In the genomic region with DNA sequence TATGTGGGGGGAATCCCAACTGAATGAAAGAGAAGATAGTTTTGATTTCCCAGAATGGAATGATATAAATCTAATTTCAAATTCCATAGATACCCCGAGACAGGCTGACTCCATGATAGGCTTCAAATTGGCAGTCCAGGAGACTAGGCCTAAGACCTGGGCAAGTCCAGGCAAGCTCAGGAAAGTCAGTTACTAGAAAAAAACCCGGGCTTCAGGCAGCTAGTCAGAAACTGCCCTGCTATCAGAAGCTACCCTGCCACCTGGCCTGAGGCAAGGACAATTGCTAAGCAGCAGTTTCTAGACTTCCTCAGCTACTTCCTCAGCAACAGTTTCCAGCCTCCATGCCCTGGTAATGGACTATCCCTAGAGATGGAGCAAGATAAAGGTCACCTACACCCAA, we compare ENCODE assay signal across 32 mouse cellular contexts. TPM values are rescaled to one million over a fixed set of nuclear protein-coding genes. Genes with fewer than 3 reads are reported as not detected.
A peak's percentile ranks its signal among the peaks of the same experiment; 100 is the strongest.
DNase-seq lines count a peak whose midpoint lies in the region; ATAC-seq lines count a peak whose summit lies in the region.
"Had no signal": no experiment of that assay in that cellular context is flagged by ENCODE, and none has a peak within 500 bp of the region (broad histone marks: within the 10 kb centered on the region; RNA-seq: fewer than 3 reads in every experiment).

No protein-coding gene starts in this region.

- H3K36me3 ChIP-seq in embryonic facial prominence, embryonic 13.5 days, result peaks cover 30% of the 10 kb centered on the region
- peaks cover 35% of the 10 kb centered on the region for H3K36me3 ChIP-seq in embryonic facial prominence, embryonic 10.5 days (replicated peaks)
- H3K36me3 ChIP-seq in hindbrain, embryonic 14.5 days (replicated peaks; ENCODE audit: control insufficient read depth, insufficient read depth), result peaks cover 14% of the 10 kb centered on the region

- no peak overlapping the region for H3K9ac ChIP-seq in embryonic facial prominence, embryonic 13.5 days
- H3K9ac ChIP-seq in hindbrain, embryonic 14.5 days, result no peak overlapping the region
- H3K9ac ChIP-seq: embryonic facial prominence, embryonic 15.5 days; forebrain, embryonic 12.5 days; forebrain, embryonic 15.5 days; heart, embryonic 12.5 days; heart, embryonic 15.5 days; hindbrain, embryonic 13.5 days had no signal

- no peak for DNase-seq in embryonic facial prominence, embryonic 10.5 days (ENCODE audit: low spot score)
- DNase-seq in ES-CJ7 (ENCODE audit: low read depth, low spot score) (peak; percentile 42), ZHBTc4 (ENCODE audit: low read depth, low spot score) (peak; percentile 68)
- no peak for DNase-seq in adrenal gland, postnatal 4 days (ENCODE audit: low spot score in 2 of 2)
- DNase-seq in kidney, postnatal 4 days, result no peak
- no peak for DNase-seq in hindbrain, embryonic 14.5 days (ENCODE audit: low spot score)
- DNase-seq: adrenal gland, adult 2 months; adrenal gland, postnatal 14 days; cerebellum, adult 11-12 months; cerebellum, adult 8-10 months; cerebellum, postnatal 10 days; cerebellum, postnatal 36 days; embryo, embryonic 11 days; gastrocnemius, adult 2 months; gastrocnemius, postnatal 14 days; heart, adult 11 months; heart, postnatal 10 days; heart, postnatal 36 days; kidney, adult 18-20 months had no signal

- peak overlapping the region; percentile 22; the same call in 1 of the 2 replicates for H3K27ac ChIP-seq in embryonic facial prominence, embryonic 13.5 days
- no peak overlapping the region for H3K27ac ChIP-seq in embryonic facial prominence, embryonic 10.5 days (replicated peaks)
- no peak overlapping the region for H3K27ac ChIP-seq in hindbrain, embryonic 14.5 days
- H3K27ac ChIP-seq: embryonic facial prominence, embryonic 15.5 days; forebrain, embryonic 12.5 days; forebrain, embryonic 15.5 days; gastrocnemius, adult 2 months; heart, embryonic 15.5 days; hindbrain, embryonic 10.5 days; hindbrain, embryonic 13.5 days; hindbrain, postnatal 0 days had no signal

- no peaks in the 10 kb centered on the region for H3K9me3 ChIP-seq in embryonic facial prominence, embryonic 13.5 days
- no peaks in the 10 kb centered on the region for H3K9me3 ChIP-seq in embryonic facial prominence, embryonic 10.5 days
- no peaks in the 10 kb centered on the region for H3K9me3 ChIP-seq in hindbrain, embryonic 14.5 days (ENCODE audit: control insufficient read depth, low read length)
- H3K9me3 ChIP-seq: embryonic facial prominence, embryonic 15.5 days; forebrain, embryonic 12.5 days; forebrain, embryonic 15.5 days; heart, embryonic 12.5 days; heart, embryonic 15.5 days; hindbrain, embryonic 10.5 days; hindbrain, embryonic 13.5 days had no signal

- ATAC-seq in embryonic facial prominence, embryonic 13.5 days (ENCODE audit: insufficient number of reproducible peaks, insufficient read depth, low FRiP score, low TSS enrichment, low read depth), result no peak
- ATAC-seq in hindbrain, embryonic 14.5 days (ENCODE audit: low FRiP score), result no peak
- ATAC-seq: CD4-positive, CD25-positive, alpha-beta regulatory T cell, adult 4 months; forebrain, embryonic 15.5 days; hindbrain, postnatal 0 days; inflammation-experienced regulatory T-cells, adult 6 months; intestine, embryonic 16.5 days had no signal

- WGBS in embryonic facial prominence, embryonic 13.5 days, result 55% methylated on average over 2 of the region's 2 CpGs
- 80% methylated on average over 2 of the region's 2 CpGs for WGBS in embryonic facial prominence, embryonic 10.5 days
- WGBS in hindbrain, embryonic 14.5 days, result 84% methylated on average over 2 of the region's 2 CpGs

- H3K4me2 ChIP-seq in embryonic facial prominence, embryonic 13.5 days, result no peak overlapping the region
- no peak overlapping the region for H3K4me2 ChIP-seq in hindbrain, embryonic 14.5 days (replicated peaks)
- H3K4me2 ChIP-seq: embryonic facial prominence, embryonic 15.5 days; forebrain, embryonic 12.5 days; forebrain, embryonic 15.5 days; heart, embryonic 12.5 days; heart, embryonic 15.5 days; hindbrain, embryonic 13.5 days had no signal

- H3K4me3 ChIP-seq in embryonic facial prominence, embryonic 13.5 days, result no peak overlapping the region
- no peak overlapping the region for H3K4me3 ChIP-seq in embryonic facial prominence, embryonic 10.5 days
- H3K4me3 ChIP-seq in hindbrain, embryonic 14.5 days (replicated peaks; ENCODE audit: low read length), result no peak overlapping the region
- H3K4me3 ChIP-seq: embryonic facial prominence, embryonic 15.5 days; erythroblast, embryonic 14.5 days; forebrain, embryonic 12.5 days; forebrain, embryonic 15.5 days; gastrocnemius, adult 2 months; heart, embryonic 12.5 days; heart, embryonic 15.5 days; hindbrain, embryonic 10.5 days; hindbrain, embryonic 13.5 days had no signal

- H3K4me1 ChIP-seq in embryonic facial prominence, embryonic 13.5 days, result peaks cover 3% of the 10 kb centered on the region; the same call in 1 of the 2 replicates
- H3K4me1 ChIP-seq in embryonic facial prominence, embryonic 10.5 days, result peaks cover 8% of the 10 kb centered on the region
- peaks cover 2% of the 10 kb centered on the region for H3K4me1 ChIP-seq in hindbrain, embryonic 14.5 days (replicated peaks; ENCODE audit: control insufficient read depth, insufficient read depth, low read length)

- no peaks in the 10 kb centered on the region for H3K27me3 ChIP-seq in embryonic facial prominence, embryonic 13.5 days
- H3K27me3 ChIP-seq in embryonic facial prominence, embryonic 10.5 days (replicated peaks; ENCODE audit: low read depth, poor library complexity, severe bottlenecking), result no peaks in the 10 kb centered on the region
- H3K27me3 ChIP-seq in hindbrain, embryonic 14.5 days (ENCODE audit: control insufficient read depth, insufficient read depth, low read length), result no peaks in the 10 kb centered on the region
- H3K27me3 ChIP-seq: embryonic facial prominence, embryonic 15.5 days; forebrain, embryonic 12.5 days; forebrain, embryonic 15.5 days; heart, embryonic 12.5 days; heart, embryonic 15.5 days; hindbrain, embryonic 13.5 days had no signal

RNA-seq across cellular contexts. Expression of a gene that starts 4.2 kb away (rescaled TPM):
- polyA plus RNA-seq in embryonic facial prominence, embryonic 13.5 days (2015; fragmentation: Nextera tagmentation; extraction: Ambion mirVana), result 82.7 and 94.7 TPM in 2 replicates
- 64.9 and 66.8 TPM in 2 replicates for polyA plus RNA-seq in embryonic facial prominence, embryonic 10.5 days (2016; fragmentation: Nextera tagmentation; extraction: Ambion mirVana)
- total RNA-seq in adrenal gland, postnatal 4 days (2021), result 10 to 100 TPM; 74.8 to 74.9 TPM
- polyA plus RNA-seq in hindbrain, embryonic 14.5 days (2014; fragmentation: Nextera tagmentation; extraction: Ambion mirVana), result 94.9 and 105 TPM in 2 replicates

Comparison
In these comparisons a context has a peak if more than half of its experiments do, and no peak if none do; other contexts are left out.
1. DNase-seq: peak in ES-CJ7 (single experiment) and ZHBTc4 (single experiment); none in embryonic facial prominence, embryonic 10.5 days (single experiment), adrenal gland, postnatal 4 days (0 of 2), kidney, postnatal 4 days (0 of 2) and hindbrain, embryonic 14.5 days (single experiment).